Mouse (Mus musculus): Measurements from ENCODE around the gene Fancf.

- TF ChIP-seq POLR2A (IDR thresholded peaks at IDR 0.05; ENCODE audit: low read depth, low read length) (no peak), CTCF (IDR thresholded peaks at IDR 0.05; ENCODE audit: extremely low read depth, insufficient read length, insufficient replicate concordance, low read depth, low read length) (no peak)
Observed at GRCm38 (mm10) chr7:51831917-51832316, 30.1 kb downstream of the Fancf start.

All from small intestine, adult 2 months (tissue).